Mouse (Mus musculus): Measurements from ENCODE around the gene Ankrd13c. TPM values are rescaled to one million over a fixed set of nuclear protein-coding genes. Genes with fewer than 3 reads are reported as not detected.

Ankrd13c gene
- polyA plus RNA-seq (2015; fragmentation: Nextera tagmentation; extraction: Ambion mirVana) = 13.0 and 16.9 TPM in 2 replicates

DNA sequence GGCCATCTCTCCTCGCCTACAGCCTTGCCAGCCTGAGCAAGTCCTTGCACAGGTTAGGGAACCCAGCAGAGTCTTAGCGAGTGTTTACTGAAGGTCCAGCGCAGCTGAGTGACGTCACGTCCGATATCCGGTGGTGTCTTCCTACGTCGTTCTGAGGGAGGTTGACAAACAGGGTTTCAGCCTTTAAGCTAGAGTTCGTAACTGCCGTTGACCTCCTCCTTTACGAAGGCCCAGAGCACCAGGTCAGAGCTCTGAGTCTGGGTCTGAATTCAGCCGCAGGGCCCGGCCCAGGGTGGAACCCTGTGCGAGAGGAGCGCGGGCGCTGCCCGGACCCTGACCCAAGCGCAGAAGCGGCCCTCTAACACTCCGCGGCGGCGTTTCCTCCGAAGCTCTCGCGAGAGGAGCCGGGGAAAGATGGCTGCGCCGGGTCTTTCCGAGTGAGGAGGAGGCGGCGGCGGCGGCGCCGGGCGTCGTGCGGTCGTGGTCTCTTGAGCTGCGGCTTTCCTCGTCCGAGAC, at the start of gene Ankrd13c:
Gene Ankrd13c, plus strand, starts transcription at position 397 of the 516 bp plus-strand sequence.
- Histone ChIP-seq H3K27ac (peak within 1 kb of the TSS; percentile 98), H3K4me2 (peak within 1 kb of the TSS; percentile 83), H3K4me3 (peak within 1 kb of the TSS; percentile 96), H3K27me3 (no peaks in the 10 kb centered on the region), H3K36me3 (no peaks in the 10 kb centered on the region; the same call in 1 of the 2 replicates), H3K9me3 (no peaks in the 10 kb centered on the region), H3K9ac (peak within 1 kb of the TSS; percentile 87), H3K4me1 (peaks cover 6% of the 10 kb centered on the region)
- ATAC-seq (ENCODE audit: insufficient number of reproducible peaks, low FRiP score, low TSS enrichment, low read depth) = peak; percentile 96
- 1% methylated on average over 45 of the region's 45 CpGs for WGBS

DNA sequence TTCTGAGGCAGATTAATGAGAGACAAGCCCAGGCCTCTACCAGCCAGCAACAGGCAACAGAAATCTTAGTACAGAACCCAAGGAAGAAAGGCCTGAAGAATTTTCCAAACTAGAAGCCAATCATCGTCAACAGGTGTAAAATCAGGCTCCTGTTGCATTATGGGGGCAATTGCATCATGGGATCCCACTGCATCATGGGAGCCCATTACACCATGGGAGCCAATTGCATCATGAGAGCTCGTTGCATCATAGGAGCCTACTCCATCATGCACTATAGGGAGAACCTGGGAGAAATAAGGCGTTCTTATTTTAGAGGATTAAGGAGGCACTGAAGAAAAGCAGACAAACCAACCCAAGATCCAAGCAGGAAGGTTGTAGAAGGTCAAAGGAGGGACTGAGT, 49.4 kb upstream of the Ankrd13c start:
- ATAC-seq (ENCODE audit: insufficient number of reproducible peaks, low FRiP score, low TSS enrichment, low read depth) = no peak
- no peaks in the 10 kb centered on the region for H3K9me3 ChIP-seq
- no peaks in the 10 kb centered on the region for H3K4me1 ChIP-seq
- H3K27ac ChIP-seq = no peak overlapping the region
- no peak overlapping the region for H3K4me3 ChIP-seq
- no peaks in the 10 kb centered on the region for H3K27me3 ChIP-seq
- 89% methylated on average over 3 of the region's 3 CpGs for WGBS
- no peak overlapping the region for H3K9ac ChIP-seq
- H3K36me3 ChIP-seq = no peaks in the 10 kb centered on the region
- H3K4me2 ChIP-seq = no peak overlapping the region

DNA sequence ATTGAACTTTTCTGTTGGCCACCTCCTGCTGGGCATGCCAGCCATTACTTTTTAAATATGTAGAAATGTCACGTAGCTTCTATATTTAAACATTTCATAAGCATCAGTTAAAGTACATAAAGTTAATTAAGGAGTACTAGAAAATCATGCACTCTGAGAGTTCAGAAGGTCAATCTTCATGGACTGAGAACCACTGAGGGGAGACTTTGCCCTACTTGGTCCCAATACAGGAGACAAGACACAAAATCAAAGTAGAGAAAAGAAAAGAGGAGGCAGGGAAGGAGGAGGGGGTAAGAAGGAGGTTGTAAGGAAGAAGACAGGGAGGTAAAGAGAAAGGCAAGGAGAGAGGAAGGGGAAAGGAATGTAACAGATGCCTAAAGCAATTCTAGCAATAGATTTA, 47.1 kb upstream of the Ankrd13c start:
- no peaks in the 10 kb centered on the region for H3K27me3 ChIP-seq
- no peaks in the 10 kb centered on the region for H3K9me3 ChIP-seq
- no peak overlapping the region for H3K4me3 ChIP-seq
- no peaks in the 10 kb centered on the region for H3K4me1 ChIP-seq
- H3K36me3 ChIP-seq = no peaks in the 10 kb centered on the region; the same call in 1 of the 2 replicates
- no peak overlapping the region for H3K27ac ChIP-seq
- 80% methylated on average over 1 of the region's 1 CpGs for WGBS
- no peak overlapping the region for H3K4me2 ChIP-seq
- no peak for ATAC-seq (ENCODE audit: insufficient number of reproducible peaks, low FRiP score, low TSS enrichment, low read depth)
- no peak overlapping the region for H3K9ac ChIP-seq

DNA sequence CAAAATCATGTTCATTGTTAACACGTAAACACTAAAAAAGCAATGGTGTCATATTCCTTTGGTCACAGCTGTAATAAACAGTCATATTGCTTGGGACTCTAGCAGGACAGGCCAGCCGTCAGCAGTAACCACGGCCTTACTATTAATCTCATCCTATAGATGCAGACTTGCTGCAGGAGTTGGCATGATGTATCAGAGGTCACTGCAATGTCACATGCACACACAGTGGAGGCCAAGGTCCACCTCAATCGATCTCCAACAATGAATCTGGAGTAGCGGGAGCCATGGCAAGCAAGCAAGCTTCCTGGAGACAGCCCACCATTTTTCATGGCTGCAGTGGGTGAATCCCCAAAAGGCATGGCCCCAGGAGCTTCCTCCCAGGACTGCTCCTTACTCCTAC, 45.3 kb upstream of the Ankrd13c start:
- Histone ChIP-seq H3K36me3 (no peaks in the 10 kb centered on the region; the same call in 1 of the 2 replicates), H3K27ac (no peak overlapping the region), H3K4me2 (no peak overlapping the region), H3K4me3 (no peak overlapping the region), H3K4me1 (no peaks in the 10 kb centered on the region), H3K9me3 (no peaks in the 10 kb centered on the region), H3K27me3 (no peaks in the 10 kb centered on the region), H3K9ac (no peak overlapping the region)
- no peak for ATAC-seq (ENCODE audit: insufficient number of reproducible peaks, low FRiP score, low TSS enrichment, low read depth)
- 85% methylated on average over 5 of the region's 5 CpGs for WGBS

DNA sequence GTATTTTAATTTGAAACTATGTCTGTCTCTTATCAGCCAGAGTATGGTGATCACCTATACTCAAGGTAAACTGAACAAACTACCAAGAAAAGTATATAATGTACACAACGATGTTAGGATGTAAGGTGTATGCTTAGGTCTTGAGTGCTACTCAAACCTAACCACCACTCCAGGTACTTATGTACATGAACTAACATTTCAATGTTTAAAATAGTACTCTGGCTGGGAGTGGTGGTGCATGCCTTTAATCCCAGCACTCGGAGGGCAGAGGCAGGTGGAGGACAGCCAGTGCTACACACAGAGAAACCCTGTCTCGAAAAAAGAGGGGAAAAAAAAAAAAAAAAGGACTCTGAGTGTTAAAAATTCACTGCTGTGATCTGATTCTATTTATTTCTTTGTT, 38.9 kb upstream of the Ankrd13c start:
- Histone ChIP-seq H3K27me3 (no peaks in the 10 kb centered on the region), H3K4me2 (no peak overlapping the region), H3K9ac (no peak overlapping the region), H3K4me3 (no peak overlapping the region), H3K9me3 (no peaks in the 10 kb centered on the region), H3K36me3 (no peaks in the 10 kb centered on the region; the same call in 1 of the 2 replicates), H3K27ac (no peak overlapping the region), H3K4me1 (no peaks in the 10 kb centered on the region)
- ATAC-seq (ENCODE audit: insufficient number of reproducible peaks, low FRiP score, low TSS enrichment, low read depth) = no peak
- WGBS = 88% methylated on average over 3 of the region's 3 CpGs

DNA sequence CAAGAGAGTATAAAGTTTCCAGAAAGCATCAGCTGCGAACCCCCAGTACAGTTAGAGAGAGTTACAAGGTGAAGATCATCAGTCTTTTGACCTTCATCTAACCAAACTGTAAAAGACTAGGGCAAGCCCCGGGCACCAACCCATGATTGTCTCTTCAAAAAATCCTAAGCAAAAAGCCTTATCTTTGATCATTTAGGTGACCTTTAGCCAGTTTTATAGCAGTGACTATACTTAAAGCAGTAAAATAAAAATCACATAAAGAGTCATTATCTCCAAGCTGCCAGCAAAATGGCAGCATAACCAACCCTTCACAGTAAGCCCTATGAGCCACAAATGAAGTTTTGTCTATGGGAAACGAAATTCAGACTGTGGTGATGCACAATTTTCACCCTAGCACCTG, 36.8 kb upstream of the Ankrd13c start:
- no peak for ATAC-seq (ENCODE audit: insufficient number of reproducible peaks, low FRiP score, low TSS enrichment, low read depth)
- Histone ChIP-seq H3K27ac (no peak overlapping the region), H3K27me3 (no peaks in the 10 kb centered on the region), H3K9ac (no peak overlapping the region), H3K4me1 (no peaks in the 10 kb centered on the region), H3K4me2 (no peak overlapping the region), H3K9me3 (no peaks in the 10 kb centered on the region), H3K4me3 (no peak overlapping the region), H3K36me3 (no peaks in the 10 kb centered on the region)
- 64% methylated on average over 3 of the region's 3 CpGs for WGBS

DNA sequence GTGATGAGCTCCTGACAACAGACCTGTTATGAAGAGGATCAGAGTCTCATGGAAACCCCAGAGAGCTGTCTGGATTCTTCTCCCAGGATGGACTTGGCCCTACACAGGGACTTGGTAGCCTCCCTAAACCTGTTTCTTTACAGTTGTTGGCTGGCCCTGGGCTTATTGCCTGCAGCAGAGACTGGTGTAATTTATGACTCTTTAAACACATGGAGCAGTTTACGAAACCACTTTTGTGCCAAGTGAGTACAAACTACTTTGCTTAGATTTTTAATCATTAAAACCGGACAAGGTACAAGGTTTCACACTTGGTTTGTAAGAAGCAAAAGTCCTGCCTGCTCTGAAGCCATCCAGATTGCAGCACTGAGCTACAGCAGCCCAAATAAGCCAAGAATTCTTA, 34.9 kb upstream of the Ankrd13c start:
- H3K27me3 ChIP-seq = no peaks in the 10 kb centered on the region
- no peak overlapping the region for H3K27ac ChIP-seq
- no peak overlapping the region for H3K4me2 ChIP-seq
- H3K36me3 ChIP-seq = no peaks in the 10 kb centered on the region
- H3K9me3 ChIP-seq = no peaks in the 10 kb centered on the region
- H3K4me3 ChIP-seq = no peak overlapping the region
- no peaks in the 10 kb centered on the region for H3K4me1 ChIP-seq
- no peak overlapping the region for H3K9ac ChIP-seq
- ATAC-seq (ENCODE audit: insufficient number of reproducible peaks, low FRiP score, low TSS enrichment, low read depth) = no peak
- WGBS = 47% methylated on average over 2 of the region's 2 CpGs

DNA sequence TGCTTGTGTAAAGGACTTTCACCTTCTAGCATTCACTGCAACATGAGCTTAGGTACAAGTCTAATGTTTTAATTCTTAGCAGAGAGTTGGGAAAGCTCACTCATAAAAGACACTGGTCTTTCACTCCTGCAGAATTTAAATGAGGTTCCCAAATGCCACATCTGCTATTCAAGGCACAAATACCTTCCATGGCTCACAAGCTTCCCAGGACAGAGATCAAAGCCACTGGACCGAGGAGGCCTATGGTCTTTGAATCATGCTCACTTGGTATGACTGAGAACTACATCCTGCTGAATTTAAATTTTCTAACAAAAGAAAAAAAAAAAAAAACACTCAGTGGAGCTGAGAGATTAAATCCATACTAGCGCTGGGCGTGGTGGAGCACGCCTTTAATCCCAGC, 30.7 kb upstream of the Ankrd13c start:
- Histone ChIP-seq H3K36me3 (no peaks in the 10 kb centered on the region), H3K9me3 (no peaks in the 10 kb centered on the region), H3K27me3 (no peaks in the 10 kb centered on the region), H3K9ac (no peak overlapping the region), H3K27ac (no peak overlapping the region), H3K4me2 (no peak overlapping the region), H3K4me3 (no peak overlapping the region), H3K4me1 (no peaks in the 10 kb centered on the region)
- ATAC-seq (ENCODE audit: insufficient number of reproducible peaks, low FRiP score, low TSS enrichment, low read depth) = no peak
- 80% methylated on average over 4 of the region's 4 CpGs for WGBS

DNA sequence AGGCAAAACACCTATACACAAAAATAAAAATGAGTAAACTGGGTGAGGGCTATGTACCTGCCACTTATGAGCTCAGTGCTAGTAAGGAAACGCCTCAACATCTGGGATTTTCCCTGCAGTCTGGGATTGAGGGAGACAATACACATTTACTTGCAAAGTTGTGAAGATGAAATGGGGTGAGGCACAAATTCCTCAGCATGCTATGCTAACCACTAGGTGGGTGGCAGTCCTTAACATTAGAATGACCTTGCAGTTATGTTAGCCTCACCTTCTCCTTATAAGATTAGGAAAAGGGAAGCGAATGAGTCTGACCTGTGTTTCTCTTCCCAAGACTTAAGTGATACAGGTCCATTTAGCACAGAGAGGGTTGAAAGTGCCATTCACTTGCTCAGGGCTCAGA, 25.7 kb upstream of the Ankrd13c start:
- no peak overlapping the region for H3K4me2 ChIP-seq
- no peak overlapping the region for H3K27ac ChIP-seq
- 87% methylated on average over 2 of the region's 2 CpGs for WGBS
- no peak overlapping the region for H3K4me3 ChIP-seq
- no peaks in the 10 kb centered on the region for H3K36me3 ChIP-seq
- H3K27me3 ChIP-seq = no peaks in the 10 kb centered on the region
- no peaks in the 10 kb centered on the region for H3K9me3 ChIP-seq
- no peak overlapping the region for H3K9ac ChIP-seq
- peaks cover 9% of the 10 kb centered on the region for H3K4me1 ChIP-seq
- no peak for ATAC-seq (ENCODE audit: insufficient number of reproducible peaks, low FRiP score, low TSS enrichment, low read depth)

DNA sequence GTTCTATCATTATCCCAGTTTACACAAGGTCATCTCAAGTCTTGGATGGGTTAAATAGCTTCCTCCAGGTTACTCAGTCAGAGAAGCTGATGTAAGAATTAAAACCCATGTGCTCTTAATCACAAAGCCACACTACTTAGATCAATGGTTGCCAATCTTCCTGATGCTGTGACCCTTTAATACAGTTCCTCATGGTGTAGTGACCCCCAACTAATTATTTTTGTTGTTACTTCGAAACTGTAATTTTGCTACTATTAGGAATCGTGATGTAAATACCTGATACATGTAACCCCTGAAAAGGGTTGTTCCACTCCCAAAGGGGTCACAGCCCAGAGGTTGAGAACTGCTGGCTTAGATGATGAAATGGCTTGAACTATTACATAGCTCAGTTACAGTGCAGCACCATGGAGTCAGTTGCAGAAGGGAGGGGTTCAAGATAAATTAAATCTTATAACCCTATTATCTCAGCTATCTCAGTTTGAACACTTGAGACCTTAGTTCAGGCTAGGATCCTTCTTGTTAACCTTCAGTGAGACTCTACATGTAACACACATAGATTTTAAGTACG, 23.7 kb upstream of the Ankrd13c start:
- Histone ChIP-seq H3K36me3 (no peaks in the 10 kb centered on the region), H3K27me3 (no peaks in the 10 kb centered on the region), H3K27ac (no peak overlapping the region), H3K9ac (no peak overlapping the region), H3K9me3 (no peaks in the 10 kb centered on the region), H3K4me3 (no peak overlapping the region), H3K4me2 (no peak overlapping the region), H3K4me1 (peaks cover 9% of the 10 kb centered on the region)
- WGBS = 79% methylated on average over 3 of the region's 3 CpGs
- no peak for ATAC-seq (ENCODE audit: insufficient number of reproducible peaks, low FRiP score, low TSS enrichment, low read depth)

DNA sequence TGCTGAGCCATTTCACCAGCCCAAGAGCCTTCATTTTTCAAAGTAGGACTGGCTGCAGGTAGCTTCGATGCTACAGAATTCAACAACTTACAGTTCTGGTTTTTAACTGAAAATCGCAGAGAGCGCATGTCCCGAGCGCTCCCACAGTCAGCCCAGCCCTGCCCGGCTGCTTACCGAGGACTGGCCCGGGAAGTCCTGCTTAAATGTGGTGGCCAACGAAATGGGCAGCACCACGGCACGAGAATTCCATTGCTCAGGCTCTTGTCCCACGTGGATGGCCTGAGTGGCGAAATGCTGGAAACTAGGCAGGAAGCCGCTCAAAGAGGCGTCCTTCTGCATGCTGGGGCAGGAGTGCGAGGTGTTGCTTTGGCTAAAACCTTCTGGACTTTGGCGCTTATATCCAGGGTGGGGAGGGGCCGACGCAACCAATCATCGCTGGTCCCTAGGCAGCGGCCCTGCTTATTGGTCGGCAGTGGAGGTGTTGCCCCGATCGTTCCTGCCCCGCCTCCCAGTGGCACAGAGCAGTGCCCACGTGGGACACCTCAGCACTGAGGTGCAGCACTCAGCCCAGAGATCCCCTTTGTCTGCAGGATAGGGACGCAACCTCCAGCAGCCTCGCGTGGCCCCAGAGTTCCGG, 22.2 kb upstream of the Ankrd13c start, which contains the start of gene Cth:
Gene Cth, minus strand, starts transcription at position 386 of the 637 bp plus-strand sequence.
- no peaks in the 10 kb centered on the region for H3K9me3 ChIP-seq
- H3K27me3 ChIP-seq = no peaks in the 10 kb centered on the region
- no peaks in the 10 kb centered on the region for H3K36me3 ChIP-seq
- peak; percentile 98 for ATAC-seq (ENCODE audit: insufficient number of reproducible peaks, low FRiP score, low TSS enrichment, low read depth)
- H3K4me2 ChIP-seq = peak within 1 kb of the TSS; percentile 92
- H3K27ac ChIP-seq = no peak within 1 kb of the TSS
- H3K4me1 ChIP-seq = peaks cover 9% of the 10 kb centered on the region
- H3K9ac ChIP-seq = no peak within 1 kb of the TSS
- WGBS = under 1% methylated on average over 30 of the region's 30 CpGs
- H3K4me3 ChIP-seq = peak within 1 kb of the TSS; percentile 53

DNA sequence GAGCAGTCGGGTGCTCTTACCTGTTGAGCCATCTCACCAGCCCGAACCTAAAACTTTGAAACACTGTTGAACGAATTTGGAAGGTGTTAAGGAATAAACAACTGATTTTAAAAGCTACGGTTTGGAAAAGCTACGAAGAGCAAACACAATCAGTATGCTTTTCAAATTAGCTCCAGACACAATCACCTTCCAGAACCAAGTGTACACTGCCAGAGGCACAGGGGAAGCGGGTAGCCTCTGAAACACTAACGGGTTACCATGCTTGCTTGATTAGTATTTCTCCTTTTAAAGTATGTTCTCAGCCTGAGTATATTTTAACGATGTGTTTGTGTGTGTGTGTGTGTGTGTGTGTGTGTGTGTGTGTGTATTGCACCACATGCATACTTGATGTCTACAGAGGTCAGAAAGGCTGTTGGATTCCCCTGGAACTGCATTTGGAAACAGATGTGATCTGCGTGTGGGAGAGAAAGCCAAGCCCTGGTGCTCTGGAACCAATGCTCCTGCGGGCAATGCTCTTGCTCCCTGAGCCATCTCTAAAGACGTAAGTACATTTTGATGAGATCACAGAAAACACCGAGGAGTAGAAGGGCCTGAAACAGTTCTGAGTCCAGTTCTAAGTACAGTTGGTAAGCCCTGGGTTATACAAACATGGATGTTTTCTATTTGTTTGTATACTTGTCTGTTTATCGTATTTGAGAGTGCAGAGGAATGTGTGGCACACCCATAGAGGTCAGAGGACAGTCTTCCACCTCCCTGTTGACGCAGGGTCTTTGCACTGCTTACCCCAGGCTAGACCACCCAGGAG, 21.1 kb upstream of the Ankrd13c start:
- 61% methylated on average over 14 of the region's 14 CpGs for WGBS
- no peak for ATAC-seq (ENCODE audit: insufficient number of reproducible peaks, low FRiP score, low TSS enrichment, low read depth)
- peaks cover 9% of the 10 kb centered on the region for H3K4me1 ChIP-seq
- no peak overlapping the region for H3K27ac ChIP-seq
- no peaks in the 10 kb centered on the region for H3K36me3 ChIP-seq
- H3K4me2 ChIP-seq = no peak overlapping the region
- no peaks in the 10 kb centered on the region for H3K9me3 ChIP-seq
- no peak overlapping the region for H3K4me3 ChIP-seq
- no peaks in the 10 kb centered on the region for H3K27me3 ChIP-seq
- no peak overlapping the region for H3K9ac ChIP-seq

All from limb, embryonic 15.5 days (tissue).